In genomic region chr3:104637427-104638402, GRCm38 (mm10) we compare ENCODE assay signal across 8 mouse cellular contexts. TPM values are rescaled to one million over a fixed set of nuclear protein-coding genes. Genes with fewer than 3 reads are reported as not detected.
DNase-seq lines count a peak whose midpoint lies in the region; ATAC-seq and TF ChIP-seq lines count a peak whose summit lies in the region.

No protein-coding gene starts in this region.

- H3K36me3 ChIP-seq in kidney, adult 2 months (ENCODE audit: control insufficient read depth, insufficient read depth, low read length) = no peaks in the 10 kb centered on the region
- no peaks in the 10 kb centered on the region for H3K36me3 ChIP-seq in lung, embryonic 16.5 days (ENCODE audit: control insufficient read depth, insufficient read depth, low read length)
- H3K36me3 ChIP-seq in splenic B cell, adult 2 months (ENCODE audit: control insufficient read depth, insufficient read depth, low read length, poor library complexity, severe bottlenecking) = no peaks in the 10 kb centered on the region

- no peak for TF ChIP-seq POLR2A in cortical plate, adult 2 months (IDR thresholded peaks at IDR 0.05; ENCODE audit: extremely low read depth, insufficient read depth, low read length)
- no peak for TF ChIP-seq POLR2A in kidney, adult 2 months (IDR thresholded peaks at IDR 0.05; ENCODE audit: low read depth, low read length)

- peak overlapping the region; percentile 97 for H3K4me2 ChIP-seq in lung, embryonic 16.5 days (ENCODE audit: low read depth, low read length)

- H3K9me3 ChIP-seq in lung, embryonic 16.5 days (ENCODE audit: control insufficient read depth, low read length) = no peaks in the 10 kb centered on the region

- no peak; the same call in 1 of the 2 replicates for ATAC-seq in lung, embryonic 16.5 days (ENCODE audit: low read depth)

- DNase-seq in heart, adult 18-20 months = peak; percentile 29 to 74
- DNase-seq in heart, adult 11 months = no peak
- DNase-seq in CD4-positive, CD25-positive, alpha-beta regulatory T cell, adult 2 months (ENCODE audit: low read depth, low spot score) = peak; percentile 49
- DNase-seq in gonadal fat pad, adult 2 months (ENCODE audit: low read depth) = peak; percentile 89
- DNase-seq in kidney, adult 2 months = peak; percentile 50
- DNase-seq in splenic B cell, adult 2 months (ENCODE audit: low read depth, low spot score) = peak; percentile 42

- no peak for TF ChIP-seq CTCF in cortical plate, adult 2 months (IDR thresholded peaks at IDR 0.05; ENCODE audit: extremely low read depth, insufficient read depth, low read length)
- no peak for TF ChIP-seq CTCF in kidney, adult 2 months (conservative IDR thresholded peaks at IDR 0.05; ENCODE audit: insufficient read depth, insufficient read length, low read depth, low read length)

- peak overlapping the region; percentile 91 for H3K9ac ChIP-seq in lung, embryonic 16.5 days (ENCODE audit: low read length)

- no peaks in the 10 kb centered on the region for H3K27me3 ChIP-seq in kidney, adult 2 months (replicated peaks; ENCODE audit: control insufficient read depth, insufficient read depth, low read length)
- H3K27me3 ChIP-seq in lung, embryonic 16.5 days (ENCODE audit: control insufficient read depth, insufficient read depth, low read depth, low read length) = no peaks in the 10 kb centered on the region
- H3K27me3 ChIP-seq in splenic B cell, adult 2 months (ENCODE audit: control insufficient read depth, insufficient read depth, low read length, poor library complexity, severe bottlenecking) = no peaks in the 10 kb centered on the region

- peak overlapping the region; percentile 93 for H3K4me3 ChIP-seq in cortical plate, adult 2 months (ENCODE audit: insufficient read depth, low read length)
- H3K4me3 ChIP-seq in kidney, adult 2 months (ENCODE audit: insufficient read depth, low read depth, low read length) = peak overlapping the region; percentile 74
- H3K4me3 ChIP-seq in lung, embryonic 16.5 days (ENCODE audit: low read length) = peak overlapping the region; percentile 92

- WGBS in kidney, adult 2 months = 24% methylated on average over 38 of the region's 38 CpGs
- 11% methylated on average over 38 of the region's 38 CpGs for WGBS in lung, embryonic 16.5 days

- peak overlapping the region; percentile 85 for H3K27ac ChIP-seq in cortical plate, adult 2 months (ENCODE audit: insufficient read depth, low read length)
- peak overlapping the region; percentile 43; the same call in 1 of the 2 replicates for H3K27ac ChIP-seq in kidney, adult 2 months (ENCODE audit: insufficient read depth, low read depth, low read length)
- peak overlapping the region; percentile 83 for H3K27ac ChIP-seq in lung, embryonic 16.5 days (ENCODE audit: low read length)

- H3K4me1 ChIP-seq in cortical plate, adult 2 months (ENCODE audit: control insufficient read depth, insufficient read depth, low read length) = no peaks in the 10 kb centered on the region; the same call in 1 of the 2 replicates
- no peaks in the 10 kb centered on the region for H3K4me1 ChIP-seq in kidney, adult 2 months (ENCODE audit: control insufficient read depth, insufficient read depth, low read length)
- H3K4me1 ChIP-seq in lung, embryonic 16.5 days (replicated peaks; ENCODE audit: control insufficient read depth, insufficient read depth, low read length) = peaks cover 3% of the 10 kb centered on the region

RNA-seq across cellular contexts. Expression of gene Slc16a1, which starts 0.8 kb away (rescaled TPM):
- 100 to 1,000 TPM; 156 to 159 TPM for total RNA-seq in heart, adult 18-20 months (2021)
- 20.4 and 24.6 TPM in 2 replicates for polyA plus RNA-seq in cortical plate, adult 2 months (2012; rRNA removed)
- 18.1 and 21.9 TPM in 2 replicates for polyA plus RNA-seq in gonadal fat pad, adult 2 months (2012; rRNA removed)
- 18.3 and 23.1 TPM in 2 replicates for polyA plus RNA-seq in kidney, adult 2 months (2012; rRNA removed)
- polyA plus RNA-seq in lung, embryonic 16.5 days (2015; fragmentation: Nextera tagmentation; extraction: Ambion mirVana) = 28.0 and 28.1 TPM in 2 replicates
